Mouse (Mus musculus) urinary bladder, postnatal 36 days (tissue): Measurements from ENCODE around the gene Slc4a1.

Experiments
- DNase-seq, 2 experiments: peaks; one replicate each; pipeline ENCODE4 v3.0.0; 2022; ENCODE audit warnings: low spot score in 2 of 2, mixed read lengths in 1 of 2

Slc4a1 gene

GRCm38 (mm10) chr11:102304141-102304540, 61.9 kb downstream of the Slc4a1 start:
- no peak for DNase-seq

GRCm38 (mm10) chr11:102299839-102300238, 66.2 kb downstream of the Slc4a1 start:
- no peak for DNase-seq
